Mouse (Mus musculus): ENCODE results near the gene Hoxc9.

Gene Hoxc9

DNA sequence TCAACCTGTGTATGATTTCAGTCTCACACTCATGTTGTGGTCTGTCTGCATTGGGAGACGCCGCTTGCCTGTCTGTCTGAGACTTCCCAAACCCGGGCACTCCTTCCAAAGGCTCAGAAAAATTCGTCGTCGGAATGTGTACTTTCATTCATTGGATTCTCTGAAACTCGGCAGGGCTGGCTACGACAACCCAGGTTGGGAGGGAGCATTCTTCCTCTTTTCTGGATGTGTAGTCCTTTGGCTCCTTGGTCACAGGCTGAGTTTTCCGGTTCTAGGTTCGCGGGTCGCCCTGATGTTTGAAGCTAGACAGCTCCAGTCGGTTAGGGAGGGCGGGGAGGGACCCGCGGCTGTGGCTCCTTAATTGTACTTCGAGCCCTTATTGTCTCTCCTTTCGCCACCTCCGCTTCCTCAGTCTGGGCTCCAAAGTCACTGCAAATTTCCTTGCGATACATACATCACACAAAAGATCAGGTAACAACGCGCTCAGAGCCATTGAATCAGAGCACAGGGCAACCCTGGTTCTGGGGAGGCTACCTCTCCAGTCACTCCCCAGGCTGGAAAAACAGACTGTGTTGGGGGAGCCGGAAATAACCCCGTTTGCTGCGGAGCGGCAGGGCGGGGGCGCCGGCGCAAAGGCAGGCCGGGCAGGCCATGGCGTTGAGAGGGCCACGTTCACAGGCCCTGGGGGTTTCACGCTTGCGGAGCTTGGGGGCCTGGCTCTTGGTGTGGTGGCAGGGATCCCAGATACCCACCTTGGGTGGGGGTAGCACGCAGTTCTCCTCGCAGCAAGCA lies 588 bp downstream of the Hoxc9 start:
- DNase-seq (ENCODE audit: low spot score in 2 of 2), result no peak

DNA sequence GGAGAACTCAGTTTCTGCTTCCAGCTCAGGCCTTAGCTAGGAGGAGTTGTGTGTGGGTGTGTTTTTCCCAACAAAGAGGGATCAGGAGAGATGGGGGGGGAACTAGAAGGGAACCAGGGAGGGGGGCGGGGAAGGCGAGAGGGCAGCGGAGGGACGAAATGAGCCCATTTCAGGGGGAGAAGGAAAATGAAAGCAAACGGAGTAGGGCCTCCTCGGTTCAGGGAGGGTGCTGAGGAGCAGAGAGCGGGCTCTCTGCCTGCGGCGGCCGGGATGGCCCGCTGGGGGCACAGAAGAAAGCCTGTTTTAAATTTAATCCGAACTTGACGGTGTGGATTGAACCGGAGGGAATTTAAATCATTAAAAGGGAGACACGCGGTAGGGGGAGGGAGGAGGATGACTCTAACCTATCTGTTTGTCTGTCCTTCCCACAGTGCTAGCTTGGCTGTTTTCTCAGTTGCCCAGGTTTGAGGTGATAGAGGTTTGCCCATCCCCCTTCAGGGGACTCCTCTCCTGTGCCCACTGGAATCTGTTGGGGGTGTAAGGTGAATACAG lies 1.3 kb downstream of the Hoxc9 start:
- no peak for DNase-seq (ENCODE audit: low spot score in 2 of 2)

DNA sequence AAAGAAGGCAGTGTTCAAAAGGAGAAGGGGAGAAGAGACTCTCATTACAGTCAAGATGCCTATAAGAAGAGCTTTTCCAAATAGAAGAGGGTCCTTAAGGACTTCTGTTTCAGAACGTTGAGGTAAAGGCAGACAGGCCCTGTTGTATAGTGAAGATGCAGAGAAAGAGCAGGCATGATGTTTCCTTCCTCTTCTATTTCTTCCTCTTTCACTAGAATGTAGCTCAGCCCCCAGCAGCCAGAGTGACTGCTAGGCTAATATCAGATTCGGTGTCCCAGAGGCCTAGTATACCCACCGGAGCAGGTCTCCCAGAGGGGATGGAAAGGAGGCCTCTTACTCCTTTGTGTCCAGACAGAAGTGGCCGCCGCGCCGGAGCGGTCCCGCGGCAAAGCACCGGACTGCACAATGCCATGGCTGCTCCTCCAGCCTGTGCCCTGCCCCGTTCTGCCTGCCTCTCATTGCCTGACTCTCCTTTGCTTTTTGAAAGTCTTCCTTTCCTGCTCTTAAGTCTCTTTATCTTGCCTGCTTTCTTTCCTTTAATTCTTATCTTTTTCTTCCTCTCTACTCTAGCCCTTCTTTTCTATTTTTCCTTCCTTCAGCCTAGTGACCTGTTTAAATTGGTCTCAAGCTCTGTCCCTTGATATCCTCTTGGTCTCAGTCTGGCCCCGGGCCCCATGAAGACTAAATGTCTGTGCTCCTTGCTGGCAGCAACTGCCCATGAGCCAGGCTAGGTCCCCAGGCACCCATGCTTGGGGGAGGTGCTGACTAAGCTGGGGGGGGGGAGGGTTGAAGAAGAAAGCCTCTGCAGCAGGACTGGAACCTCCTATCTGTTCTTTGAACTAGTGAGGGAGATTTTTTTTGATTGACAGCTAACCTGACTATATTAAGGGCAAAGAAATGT lies 2.6 kb downstream of the Hoxc9 start:
- DNase-seq (ENCODE audit: low spot score in 2 of 2), result no peak

DNA sequence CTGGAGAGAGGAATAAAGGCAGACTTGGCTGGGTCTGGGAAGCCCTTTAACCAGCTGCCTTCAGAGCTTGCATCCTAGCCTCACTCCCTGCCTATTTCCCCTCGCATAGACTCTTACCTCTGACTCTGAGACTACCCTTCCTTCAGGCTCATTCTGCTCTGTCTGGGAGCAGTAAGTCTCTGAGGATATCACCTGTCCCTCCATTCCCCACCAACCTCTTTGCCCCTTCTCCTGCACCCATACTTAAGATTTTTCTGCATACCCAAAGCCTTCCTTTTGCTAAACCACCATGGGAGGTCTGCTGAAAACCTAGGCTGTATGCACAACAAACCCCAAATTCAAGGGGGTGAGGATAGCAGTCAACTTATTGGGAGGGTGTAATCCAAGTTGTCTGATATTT lies 3.7 kb downstream of the Hoxc9 start:
- DNase-seq (ENCODE audit: low spot score in 2 of 2), result no peak

DNA sequence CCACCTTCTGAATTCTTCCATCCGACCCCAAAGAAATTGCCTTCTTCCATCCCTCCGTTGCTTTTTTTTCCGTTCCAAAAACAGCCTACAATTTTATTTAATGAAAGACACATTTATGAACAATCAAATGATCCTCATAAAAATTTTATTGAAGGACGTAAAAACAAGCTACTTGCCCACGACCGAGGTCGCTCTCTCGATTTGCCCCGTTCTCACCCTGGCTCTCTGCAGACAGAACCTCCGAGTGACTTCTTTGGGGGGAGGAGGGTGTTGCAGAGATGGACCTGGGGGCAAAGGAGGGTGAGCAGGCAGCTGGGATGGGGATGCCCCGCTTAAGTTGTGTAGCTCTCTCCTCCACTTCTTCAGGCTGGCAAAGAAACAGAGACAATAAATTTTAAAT lies 4.1 kb downstream of the Hoxc9 start:
- no peak for DNase-seq (ENCODE audit: low spot score in 2 of 2)

DNA sequence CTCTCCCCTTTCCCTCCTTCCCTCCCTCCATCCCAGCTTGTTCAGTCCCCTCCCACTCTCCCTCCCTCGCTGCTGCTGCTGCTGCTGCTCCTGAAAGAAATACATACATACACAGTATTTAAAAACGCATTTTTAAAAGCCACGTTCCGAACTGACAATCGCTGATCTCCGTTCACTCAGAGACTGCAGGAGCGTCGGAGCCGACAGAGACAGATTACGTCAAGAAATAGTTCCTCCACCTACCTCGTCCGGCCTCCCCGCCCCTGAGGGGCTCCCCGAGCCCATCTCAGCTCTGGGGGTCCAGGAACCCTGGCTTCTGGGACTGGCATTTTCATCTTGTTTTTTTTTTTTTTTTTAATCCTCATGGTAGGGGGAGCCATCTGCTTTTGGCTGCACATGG lies 4.7 kb downstream of the Hoxc9 start:
- DNase-seq (ENCODE audit: low spot score in 2 of 2), result no peak

GRCm38 (mm10) chr15:102981379-102982288 lies 5.4 kb downstream of the Hoxc9 start:
- DNase-seq (ENCODE audit: low spot score in 2 of 2), result no peak

- no peak for DNase-seq (ENCODE audit: low spot score in 2 of 2)
Measured at GRCm38 (mm10) chr15:102983716-102984115, 7.5 kb downstream of the Hoxc9 start.

GRCm38 (mm10) chr15:102984521-102984920 lies 8.3 kb downstream of the Hoxc9 start:
- DNase-seq (ENCODE audit: low spot score in 2 of 2), result no peak

- no peak for DNase-seq (ENCODE audit: low spot score in 2 of 2)
Measured at GRCm38 (mm10) chr15:102984925-102985324, 8.7 kb downstream of the Hoxc9 start.

DNA sequence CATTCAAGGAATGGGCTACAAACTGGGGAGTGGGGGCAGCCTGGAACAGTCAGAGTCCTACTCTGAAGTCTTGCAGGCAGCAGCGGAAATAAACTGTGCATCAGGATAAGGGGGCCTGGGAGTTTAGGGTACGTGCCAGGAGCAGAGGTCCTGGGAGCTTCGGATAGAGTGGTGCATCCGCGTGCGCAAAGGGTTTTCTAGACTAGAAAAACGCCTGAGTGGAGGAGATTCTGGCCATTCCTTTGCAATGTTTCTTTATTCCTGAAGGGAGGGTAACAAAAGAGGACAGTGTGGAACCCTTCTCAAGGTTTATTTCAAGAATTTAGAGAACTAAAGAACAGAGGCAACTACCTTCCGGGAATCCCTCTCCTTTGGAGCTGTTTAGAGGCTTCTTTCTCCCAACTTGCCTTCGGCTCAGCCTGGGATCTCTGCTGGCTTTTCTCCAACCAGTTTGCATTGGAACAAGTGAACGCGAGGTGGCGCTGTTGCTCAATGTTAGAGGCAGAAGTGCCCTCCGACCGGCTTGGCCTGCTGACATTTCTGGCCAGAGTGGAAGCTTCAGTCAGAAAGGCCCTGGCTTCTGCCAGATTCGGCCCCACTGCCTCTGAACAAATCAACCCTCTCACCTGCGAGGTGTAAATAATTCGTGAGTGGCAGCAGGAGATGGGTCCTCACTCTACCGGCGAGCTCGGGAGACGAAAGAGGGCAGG lies 11.0 kb downstream of the Hoxc9 start:
- peak; percentile 78 to 94 for DNase-seq (ENCODE audit: low spot score in 2 of 2)

DNA sequence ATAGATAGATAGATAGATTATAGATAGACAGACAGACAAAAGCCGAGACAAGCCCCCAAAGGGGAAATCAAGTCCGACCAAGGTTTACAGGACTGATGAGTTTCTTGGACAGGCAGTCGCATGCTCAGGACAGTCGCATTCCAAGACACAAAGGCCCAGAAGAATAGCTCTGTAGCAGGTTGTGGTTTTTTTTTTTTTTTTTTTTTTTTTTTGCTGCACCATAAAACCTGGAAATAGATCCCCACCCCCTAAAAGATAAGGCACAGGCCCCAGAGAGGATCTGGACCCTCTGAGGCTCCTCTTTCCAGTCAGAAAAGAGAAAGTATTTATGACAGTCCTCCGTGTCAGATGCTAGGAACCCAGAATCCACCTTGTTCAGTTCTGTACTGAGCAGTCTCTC lies 11.8 kb downstream of the Hoxc9 start:
- DNase-seq (ENCODE audit: low spot score in 2 of 2), result no peak

DNA sequence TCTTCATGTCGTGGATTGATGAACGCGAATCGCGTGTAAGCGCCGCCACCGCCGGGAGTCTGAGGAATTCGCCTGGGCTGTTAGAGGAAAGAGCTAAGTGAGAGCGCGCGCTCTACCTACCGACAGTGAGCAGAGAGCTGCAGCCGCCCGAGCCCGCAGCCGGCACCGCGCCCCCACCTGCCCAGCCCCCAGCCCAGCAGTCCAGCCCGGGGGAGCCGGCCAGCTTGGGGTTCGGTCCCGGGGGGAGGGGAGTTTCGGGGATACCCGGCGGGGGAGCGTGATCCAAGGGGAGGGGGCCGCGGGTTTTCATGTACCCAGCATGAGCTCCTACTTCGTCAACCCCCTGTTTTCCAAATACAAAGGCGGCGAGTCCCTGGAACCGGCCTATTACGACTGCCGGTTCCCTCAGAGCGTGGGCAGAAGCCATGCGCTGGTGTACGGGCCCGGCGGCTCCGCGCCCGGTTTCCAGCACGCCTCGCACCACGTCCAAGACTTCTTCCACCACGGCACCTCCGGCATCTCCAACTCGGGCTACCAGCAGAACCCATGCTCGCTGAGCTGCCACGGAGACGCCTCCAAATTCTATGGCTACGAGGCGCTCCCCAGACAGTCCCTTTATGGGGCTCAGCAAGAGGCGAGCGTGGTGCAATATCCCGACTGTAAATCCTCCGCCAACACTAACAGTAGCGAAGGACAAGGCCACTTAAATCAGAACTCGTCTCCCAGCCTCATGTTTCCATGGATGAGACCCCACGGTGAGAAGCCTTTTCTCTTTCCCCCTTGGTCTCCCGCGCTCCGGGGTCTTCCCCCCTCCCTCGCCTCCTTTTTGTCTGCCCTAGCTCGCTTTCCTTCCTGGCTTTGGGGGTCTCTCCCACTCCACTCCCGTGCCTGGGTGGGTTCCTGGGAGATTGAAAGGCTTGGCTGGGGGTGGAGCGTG lies 14.5 kb downstream of the Hoxc9 start, which contains the start of gene Hoxc8:
Gene Hoxc8 (plus strand): TSS at position 147 of the 937 bp plus-strand sequence.
- no peak for DNase-seq (ENCODE audit: low spot score in 2 of 2)

DNA sequence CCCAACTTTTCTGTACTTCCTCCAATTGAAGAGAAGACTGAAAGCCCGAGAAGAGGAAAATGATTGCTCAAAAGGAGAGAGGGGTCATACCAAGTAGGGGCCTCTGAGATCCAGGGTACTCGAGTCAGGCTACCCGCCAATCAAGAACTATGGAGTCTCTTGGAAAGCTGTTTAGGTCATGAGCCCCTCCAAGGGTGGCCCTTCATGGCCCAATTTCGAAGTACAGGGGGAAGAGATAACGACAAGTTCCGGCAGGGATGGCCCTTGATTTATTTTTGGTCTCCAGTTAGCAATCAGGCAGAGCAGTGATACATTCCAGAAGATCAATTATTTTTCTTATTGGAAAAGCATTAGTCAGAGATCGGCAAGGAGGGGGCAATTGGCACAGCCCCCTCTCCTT lies 15.5 kb downstream of the Hoxc9 start:
- DNase-seq (ENCODE audit: low spot score in 2 of 2), result no peak

DNA sequence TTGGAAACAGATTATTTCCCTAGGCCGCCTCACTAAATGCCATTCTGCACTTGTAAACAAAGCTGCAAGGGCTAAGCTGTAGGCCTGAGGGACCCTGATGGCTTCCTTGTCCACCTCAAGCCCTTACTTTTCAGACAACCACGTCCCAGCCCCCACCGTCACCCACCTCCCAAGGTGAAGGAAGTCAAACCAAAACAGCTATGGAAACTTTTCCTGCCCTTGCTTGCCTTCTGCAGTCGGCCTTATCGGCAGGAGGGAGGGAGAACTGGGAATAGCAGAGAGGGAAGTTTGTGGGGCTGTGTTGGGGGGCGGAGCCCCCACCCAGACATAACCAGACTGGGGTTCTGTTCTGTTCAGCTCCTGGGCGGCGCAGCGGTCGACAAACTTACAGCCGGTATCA lies 16.0 kb downstream of the Hoxc9 start:
- no peak for DNase-seq (ENCODE audit: low spot score in 2 of 2)

GRCm38 (mm10) chr15:102992863-102993262 lies 16.6 kb downstream of the Hoxc9 start:
- no peak for DNase-seq (ENCODE audit: low spot score in 2 of 2)

DNA sequence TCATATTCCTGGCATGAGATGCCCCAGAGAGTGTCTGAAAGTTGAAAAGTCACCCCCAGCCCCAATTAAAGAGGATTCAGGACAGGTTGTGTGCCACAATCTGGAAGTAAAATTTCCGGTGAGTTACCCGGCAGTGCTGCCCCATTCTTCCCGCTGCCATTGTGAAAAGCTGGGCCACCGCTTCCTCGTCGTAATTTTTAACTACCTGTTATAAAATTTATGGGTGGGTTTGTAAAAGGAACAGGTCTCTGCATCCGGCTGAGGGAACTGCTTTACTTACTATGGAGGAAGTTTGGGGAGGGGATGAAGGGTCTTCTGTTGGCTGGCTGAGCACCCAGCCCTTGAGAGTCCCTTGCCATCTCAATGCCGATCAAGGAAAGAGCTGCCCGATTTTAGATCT lies 20.3 kb downstream of the Hoxc9 start:
- DNase-seq (ENCODE audit: low spot score in 2 of 2), result no peak

DNA sequence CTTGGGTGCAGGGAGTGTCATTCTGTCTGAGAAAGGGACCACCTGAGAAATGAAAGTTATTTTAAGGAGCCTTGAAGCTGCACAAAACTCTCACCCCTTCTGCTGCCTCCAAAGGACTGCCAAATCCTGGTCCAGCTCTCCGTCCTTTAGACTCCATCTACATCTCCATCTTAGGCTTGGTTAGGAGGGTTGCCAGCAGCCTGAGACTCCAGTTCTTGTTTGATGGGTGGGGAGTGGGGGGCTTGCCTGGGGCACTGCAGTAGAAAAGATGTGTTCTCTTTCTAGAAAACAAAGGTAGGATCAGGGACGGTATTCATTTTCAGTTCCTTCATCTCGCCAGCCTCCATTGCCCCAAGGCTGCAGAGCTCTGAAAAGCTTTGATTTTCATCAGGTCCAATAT lies 21.2 kb downstream of the Hoxc9 start:
- no peak for DNase-seq (ENCODE audit: low spot score in 2 of 2)

GRCm38 (mm10) chr15:102997939-102998355 lies 21.7 kb downstream of the Hoxc9 start, which contains the start of gene Hoxc6:
Hoxc6 (plus strand) TSS chr15:102998257.
- no peak for DNase-seq (ENCODE audit: low spot score in 2 of 2)

Data from spleen, postnatal 4 days (tissue).